Mouse (Mus musculus) E14TG2a.4 (cell line): ENCODE data around the gene Sf3b4.

Experiments
- CTCF ChIP-seq: conservative IDR thresholded peaks from 2 replicates; pipeline ENCODE4 v1.5.1; 2014; ENCODE audit warnings: low read length
- NANOG ChIP-seq: IDR thresholded peaks from 2 replicates; pipeline ENCODE4 v1.6.1; 2014; ENCODE audit warnings: borderline replicate concordance, low read length, mixed read lengths
- POU5F1 ChIP-seq: IDR thresholded peaks from 2 replicates; pipeline ENCODE4 v1.6.1; 2014; ENCODE audit warnings: low read length, borderline replicate concordance

DNA sequence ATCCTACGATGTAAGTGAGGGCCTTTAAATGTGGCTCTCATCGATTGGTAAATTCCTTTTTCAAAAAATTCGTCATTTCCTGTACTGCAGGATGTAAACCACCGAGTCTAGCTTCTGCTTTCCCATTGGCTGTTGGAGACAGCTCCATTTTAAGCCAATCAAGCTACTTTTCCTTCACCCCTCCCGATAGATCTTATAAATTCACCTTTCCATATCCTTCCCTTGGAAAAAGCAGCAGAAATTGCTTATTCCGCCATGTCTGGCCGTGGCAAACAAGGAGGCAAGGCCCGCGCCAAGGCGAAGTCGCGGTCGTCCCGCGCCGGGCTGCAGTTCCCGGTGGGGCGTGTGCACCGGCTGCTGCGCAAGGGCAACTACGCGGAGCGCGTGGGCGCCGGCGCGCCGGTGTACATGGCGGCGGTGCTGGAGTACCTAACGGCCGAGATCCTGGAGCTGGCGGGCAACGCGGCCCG, 47.6 kb downstream of the Sf3b4 start, which contains the start of the genes Bola1 and Hist2h2ab:
- TF ChIP-seq CTCF: no peak
- TF ChIP-seq POU5F1: no peak
- TF ChIP-seq NANOG: no peak
